Mouse (Mus musculus) cerebellum, adult 2 months (tissue): ENCODE results near the gene Fntb.

ENCODE experiments used
- CTCF ChIP-seq: fragments of 200-500 bp; IDR thresholded peaks from 2 replicates; pipeline ENCODE4 v1.5.1; 2011; ENCODE audit warnings: low read depth, mild to moderate bottlenecking, control low read depth, low read length, moderate library complexity, borderline replicate concordance; ENCODE audit not compliant: insufficient read depth
- POLR2A ChIP-seq: fragments of 200-500 bp; IDR thresholded peaks from 2 replicates; pipeline ENCODE4 v1.6.1; 2011; ENCODE audit warnings: low read length, control low read depth, borderline replicate concordance; ENCODE audit not compliant: insufficient read depth

- TF ChIP-seq POLR2A, result no peak
- no peak for TF ChIP-seq CTCF
Observed at GRCm38 (mm10) chr12:76892910-76893695, 127.7 kb downstream of the Fntb start.
